Mouse (Mus musculus) adrenal gland, adult 2 months (tissue): ENCODE data around the gene Ksr2. TPM values are rescaled to one million over a fixed set of nuclear protein-coding genes. Genes with fewer than 3 reads are reported as not detected.

Experiments
- DNase-seq: peaks from one replicate; pipeline ENCODE4 v3.0.0; 2021
- polyA plus RNA-seq: library from polyadenylated mRNA; depleted of rRNA; stranded (reverse); fragments of >200 nt; gene quantifications from 2 replicates; pipeline ENCODE4 v1.2.3, GENCODE M21; 2012; rRNA removed
- total RNA-seq, 2 experiments: library from RNA; stranded (reverse); gene quantifications; 2 replicates each; pipeline ENCODE4 v1.2.3; 2021

The Ksr2 gene
- total and polyA plus RNA-seq, 3 experiments = 0.92 to 5.1 (median 3.8) TPM

- no peak for DNase-seq
These were observed 378.1 kb downstream of the Ksr2 start for GRCm38 (mm10) chr5:117791875-117792274.

DNA sequence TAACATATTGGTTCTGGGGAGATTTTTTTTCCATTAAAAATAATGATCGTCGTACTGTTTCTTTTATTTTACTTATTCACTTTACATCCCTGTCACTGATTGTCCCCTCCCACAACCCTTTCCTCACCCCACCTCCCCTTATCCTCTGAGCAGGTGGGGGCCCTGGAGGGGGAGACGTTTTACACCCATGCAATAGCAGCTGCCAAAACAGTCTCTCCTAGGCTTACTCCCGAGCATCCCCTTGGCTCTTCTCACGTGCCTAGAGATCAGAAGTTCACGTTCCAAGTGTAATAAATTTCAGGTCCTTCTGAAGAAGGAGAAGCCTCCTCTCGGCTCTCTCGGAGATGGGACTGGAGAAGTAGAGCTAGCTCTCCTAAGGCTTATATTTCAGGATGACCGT, 387.0 kb downstream of the Ksr2 start:
- DNase-seq = no peak

GRCm38 (mm10) chr5:117802071-117802521, 388.3 kb downstream of the Ksr2 start:
- DNase-seq = no peak

- no peak for DNase-seq
These were observed 389.8 kb downstream of the Ksr2 start for GRCm38 (mm10) chr5:117803551-117803950.

DNA sequence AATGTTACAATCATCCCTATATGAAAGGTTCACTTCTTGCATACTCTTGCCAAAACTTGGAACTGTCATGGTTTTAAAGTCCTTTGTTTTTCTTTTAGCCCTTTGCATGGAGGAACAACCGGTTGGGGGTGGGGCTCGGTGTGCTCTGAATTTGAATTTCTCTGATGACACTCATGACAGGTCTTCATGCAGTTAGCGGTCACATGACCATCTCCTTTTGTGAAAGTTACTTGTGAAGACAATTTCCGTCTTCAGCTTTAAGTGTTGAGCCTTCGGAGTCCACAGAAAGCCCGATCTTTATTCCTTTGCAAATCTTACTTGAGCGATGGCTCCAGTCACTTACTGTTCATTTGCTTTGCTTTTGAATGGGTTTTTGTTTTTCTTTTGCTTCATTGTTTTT, 397.1 kb downstream of the Ksr2 start:
- DNase-seq = no peak

GRCm38 (mm10) chr5:117818800-117819199, 405.0 kb downstream of the Ksr2 start:
- no peak for DNase-seq

- DNase-seq = no peak
These were observed 406.6 kb downstream of the Ksr2 start for GRCm38 (mm10) chr5:117820445-117820844.

- no peak for DNase-seq
These were observed 410.0 kb downstream of the Ksr2 start for GRCm38 (mm10) chr5:117823811-117824210.

DNA sequence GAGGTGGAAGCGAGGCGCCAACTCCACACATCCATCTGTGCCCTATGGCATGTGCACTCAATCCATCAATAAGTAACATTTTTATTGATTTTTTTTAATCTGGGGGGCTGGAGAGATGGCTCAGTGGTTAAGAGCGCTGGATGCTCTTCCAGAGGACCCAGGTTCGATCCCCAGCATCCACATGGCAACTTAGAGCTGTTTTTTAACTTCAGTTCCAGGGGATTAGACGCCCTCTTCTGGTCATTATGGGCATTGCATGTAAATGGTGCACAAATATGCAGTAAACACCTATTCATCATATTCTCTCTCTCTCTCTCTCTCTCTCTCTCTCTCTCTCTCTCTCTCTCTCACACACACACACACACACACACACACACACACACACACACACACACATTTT, 410.7 kb downstream of the Ksr2 start:
- no peak for DNase-seq

Other genes starting within 250 kb of the Ksr2 start
- gene Pebp1, start 126.4 kb upstream of the Ksr2 start, total RNA-seq = 1,000 to 10,000 TPM; 1,220 to 1,287 TPM
- 2,538 and 3,200 TPM in 2 replicates for gene Pebp1, start 126.4 kb upstream of the Ksr2 start, polyA plus RNA-seq
- 10 to 100 TPM in 1 of 2 experiments, 1 to 10 TPM in 1; 8.9 to 28.6 TPM for gene Vsig10, start 94.9 kb upstream of the Ksr2 start, total RNA-seq
- 38.0 and 44.1 TPM in 2 replicates for gene Vsig10, start 94.9 kb upstream of the Ksr2 start, polyA plus RNA-seq
- gene Wsb2, start 56.7 kb upstream of the Ksr2 start, total RNA-seq = 100 to 1,000 TPM; 149 to 153 TPM
- gene Wsb2, start 56.7 kb upstream of the Ksr2 start, polyA plus RNA-seq = 179 and 211 TPM in 2 replicates
- gene Rfc5, start 25.0 kb upstream of the Ksr2 start, total RNA-seq = 1 to 10 TPM; 6.7 to 8.6 TPM
- 10.0 and 11.5 TPM in 2 replicates for gene Rfc5, start 25.0 kb upstream of the Ksr2 start, polyA plus RNA-seq